Mouse (Mus musculus) limb, embryonic 13.5 days (tissue): Measurements from ENCODE around the gene Mapk1ip1l. TPM values are rescaled to one million over a fixed set of nuclear protein-coding genes. Genes with fewer than 3 reads are reported as not detected.
"Not testable (repeated sequence)": the region's sequence is repeated elsewhere in the genome, so short reads cannot be mapped to it uniquely, and the experiment has no call there.

Experiments used
- ATAC-seq: fragments of 200-750 bp; cut with Nextera tagmentation; 2 replicates; pipeline ENCODE4 v1.8.0; 2017; ENCODE audit warnings: low read depth, moderate number of reproducible peaks, moderate TSS enrichment; ENCODE audit not compliant: low FRiP score
- H3K27ac ChIP-seq: fragments of 300-500 bp; sonication (generic); 2 replicates; pipeline ENCODE4 v1.5.1; 2015; ENCODE audit warnings: inconsistent platforms, mild to moderate bottlenecking, moderate library complexity
- H3K27me3 ChIP-seq: fragments of 300-500 bp; sonication (generic); 2 replicates; pipeline ENCODE4 v1.6.1; 2015; ENCODE audit warnings: mild to moderate bottlenecking, inconsistent platforms
- H3K36me3 ChIP-seq: fragments of 300-500 bp; sonication (generic); 2 replicates; pipeline ENCODE4 v1.6.1; 2015; ENCODE audit warnings: inconsistent platforms, mild to moderate bottlenecking, moderate library complexity
- H3K4me1 ChIP-seq: fragments of 300-500 bp; sonication (generic); 2 replicates; pipeline ENCODE4 v1.6.1; 2015; ENCODE audit warnings: inconsistent platforms
- H3K4me2 ChIP-seq: fragments of 300-500 bp; sonication (generic); replicated peaks from 2 replicates; pipeline ENCODE4 v1.6.1; 2015; ENCODE audit warnings: inconsistent platforms, mild to moderate bottlenecking, moderate library complexity
- H3K4me3 ChIP-seq: fragments of 300-500 bp; sonication (generic); 2 replicates; pipeline ENCODE4 v1.5.1; 2015; ENCODE audit warnings: moderate library complexity, mild to moderate bottlenecking, inconsistent platforms
- H3K9ac ChIP-seq: fragments of 300-500 bp; sonication (generic); 2 replicates; pipeline ENCODE4 v1.6.1; 2015; ENCODE audit warnings: mild to moderate bottlenecking, inconsistent platforms
- H3K9me3 ChIP-seq: fragments of 300-500 bp; sonication (generic); 2 replicates; pipeline ENCODE4 v1.6.1; 2016; ENCODE audit warnings: inconsistent platforms
- WGBS: fragments of 180-500 bp; shearing (Covaris S2); methylation state at CpG from one replicate; pipeline ENCODE4 v1.1.7; 2015; 5-methylcytosine and 5-hydroxymethylcytosine counted together
- polyA plus RNA-seq: library from polyadenylated mRNA; unstranded; fragments of >200 nt; fragmentation: Nextera tagmentation; extraction: Ambion mirVana; gene quantifications from 2 replicates; pipeline ENCODE4 v1.2.1, GENCODE M21; 2015

Mapk1ip1l gene
- polyA plus RNA-seq, 1 experiment from 2014 or later, result 79.3 TPM

GRCm38 (mm10) chr14:47307669-47308068 lies 9.6 kb downstream of the Mapk1ip1l start:
- H3K9ac ChIP-seq, result no peak overlapping the region
- no peaks in the 10 kb centered on the region for H3K9me3 ChIP-seq
- peaks cover 6% of the 10 kb centered on the region for H3K4me1 ChIP-seq
- peaks cover 55% of the 10 kb centered on the region for H3K36me3 ChIP-seq
- H3K4me3 ChIP-seq, result no peak overlapping the region
- no peak overlapping the region for H3K4me2 ChIP-seq
- H3K27me3 ChIP-seq, result no peaks in the 10 kb centered on the region
- no peak for ATAC-seq
- 84% methylated on average over 3 of the region's 3 CpGs for WGBS
- no peak overlapping the region for H3K27ac ChIP-seq

GRCm38 (mm10) chr14:47309061-47309460 lies 11.0 kb downstream of the Mapk1ip1l start:
- Histone ChIP-seq H3K27me3 (no peaks in the 10 kb centered on the region), H3K9ac (no peak overlapping the region), H3K4me1 (no peaks in the 10 kb centered on the region), H3K4me3 (no peak overlapping the region), H3K36me3 (peaks cover 57% of the 10 kb centered on the region), H3K4me2 (no peak overlapping the region), H3K27ac (no peak overlapping the region), H3K9me3 (no peaks in the 10 kb centered on the region)
- WGBS, result 97% methylated on average over 1 of the region's 1 CpGs
- no peak for ATAC-seq

GRCm38 (mm10) chr14:47310342-47311181 lies 12.5 kb downstream of the Mapk1ip1l start:
- Histone ChIP-seq H3K9ac (no peak overlapping the region), H3K36me3 (peaks cover 64% of the 10 kb centered on the region), H3K9me3 (no peaks in the 10 kb centered on the region), H3K4me3 (no peak overlapping the region), H3K27me3 (no peaks in the 10 kb centered on the region), H3K4me2 (no peak overlapping the region), H3K4me1 (no peaks in the 10 kb centered on the region), H3K27ac (no peak overlapping the region)
- 95% methylated on average over 18 of the region's 18 CpGs for WGBS
- no peak for ATAC-seq

- Histone ChIP-seq H3K27me3 (no peaks in the 10 kb centered on the region), H3K4me2 (no peak overlapping the region), H3K4me3 (no peak overlapping the region), H3K27ac (no peak overlapping the region), H3K9me3 (no peaks in the 10 kb centered on the region), H3K36me3 (peaks cover 58% of the 10 kb centered on the region), H3K9ac (no peak overlapping the region), H3K4me1 (no peaks in the 10 kb centered on the region)
- 95% methylated on average over 5 of the region's 5 CpGs for WGBS
- ATAC-seq, result no peak
Observed at GRCm38 (mm10) chr14:47319362-47319761, 21.3 kb downstream of the Mapk1ip1l start.

- H3K4me3 ChIP-seq, H3K4me2 ChIP-seq, H3K27me3 ChIP-seq, H3K4me1 ChIP-seq, H3K27ac ChIP-seq, H3K9ac ChIP-seq, ATAC-seq, H3K9me3 ChIP-seq: not testable (repeated sequence)
- 96% methylated on average over 7 of the region's 8 CpGs for WGBS
- H3K36me3 ChIP-seq, result peaks cover 54% of the 10 kb centered on the region
Observed at GRCm38 (mm10) chr14:47321581-47321980, 23.5 kb downstream of the Mapk1ip1l start.

- no peak overlapping the region for H3K27ac ChIP-seq
- no peaks in the 10 kb centered on the region for H3K9me3 ChIP-seq
- no peak overlapping the region for H3K4me2 ChIP-seq
- no peak overlapping the region for H3K4me3 ChIP-seq
- H3K4me1 ChIP-seq, result peaks cover 1% of the 10 kb centered on the region; the same call in 1 of the 2 replicates
- H3K36me3 ChIP-seq, result peaks cover 27% of the 10 kb centered on the region
- WGBS, result 88% methylated on average over 9 of the region's 9 CpGs
- no peaks in the 10 kb centered on the region for H3K27me3 ChIP-seq
- no peak overlapping the region for H3K9ac ChIP-seq
- no peak for ATAC-seq
Observed at GRCm38 (mm10) chr14:47325965-47326761, 28.1 kb downstream of the Mapk1ip1l start.

GRCm38 (mm10) chr14:47327347-47327746 lies 29.3 kb downstream of the Mapk1ip1l start:
- no peak overlapping the region for H3K27ac ChIP-seq
- H3K9ac ChIP-seq, result no peak overlapping the region
- H3K4me2 ChIP-seq, result no peak overlapping the region
- no peaks in the 10 kb centered on the region for H3K9me3 ChIP-seq
- WGBS, result 89% methylated on average over 5 of the region's 5 CpGs
- H3K4me1 ChIP-seq, result peaks cover 13% of the 10 kb centered on the region
- H3K4me3 ChIP-seq, result no peak overlapping the region
- H3K27me3 ChIP-seq, result no peaks in the 10 kb centered on the region
- ATAC-seq, result no peak
- peaks cover 23% of the 10 kb centered on the region for H3K36me3 ChIP-seq

- H3K9me3 ChIP-seq, result no peaks in the 10 kb centered on the region
- WGBS, result 15% methylated on average over 5 of the region's 5 CpGs
- peak overlapping the region; percentile 28; the same call in 1 of the 2 replicates for H3K4me2 ChIP-seq
- no peaks in the 10 kb centered on the region for H3K36me3 ChIP-seq
- H3K4me3 ChIP-seq, result no peak overlapping the region
- no peak overlapping the region; the same call in 1 of the 2 replicates for H3K27ac ChIP-seq
- peaks cover 14% of the 10 kb centered on the region for H3K4me1 ChIP-seq
- ATAC-seq, result peak; percentile 59; the same call in 1 of the 2 replicates
- H3K27me3 ChIP-seq, result no peaks in the 10 kb centered on the region
- 0 out of 2 replicates have a peak overlapping the region, but pooled peaks have one; percentile 31 for H3K9ac ChIP-seq
Observed at GRCm38 (mm10) chr14:47331920-47332319, 33.9 kb downstream of the Mapk1ip1l start.

GRCm38 (mm10) chr14:47334819-47335218 lies 36.8 kb downstream of the Mapk1ip1l start:
- H3K4me3 ChIP-seq, result no peak overlapping the region
- H3K4me2 ChIP-seq, result no peak overlapping the region
- 75% methylated on average over 4 of the region's 4 CpGs for WGBS
- peaks cover 14% of the 10 kb centered on the region for H3K4me1 ChIP-seq
- H3K36me3 ChIP-seq, result no peaks in the 10 kb centered on the region
- no peak for ATAC-seq
- H3K9ac ChIP-seq, result no peak overlapping the region
- H3K9me3 ChIP-seq, result no peaks in the 10 kb centered on the region
- no peaks in the 10 kb centered on the region for H3K27me3 ChIP-seq
- no peak overlapping the region for H3K27ac ChIP-seq

GRCm38 (mm10) chr14:47335300-47335699 lies 37.2 kb downstream of the Mapk1ip1l start:
- Histone ChIP-seq H3K27ac (no peak overlapping the region; the same call in 1 of the 2 replicates), H3K4me1 (peaks cover 14% of the 10 kb centered on the region), H3K9me3 (no peaks in the 10 kb centered on the region), H3K4me3 (no peak overlapping the region), H3K36me3 (no peaks in the 10 kb centered on the region), H3K9ac (no peak overlapping the region), H3K4me2 (no peak overlapping the region), H3K27me3 (no peaks in the 10 kb centered on the region)
- ATAC-seq, result no peak
- WGBS, result 38% methylated on average over 3 of the region's 3 CpGs

- 85% methylated on average over 10 of the region's 10 CpGs for WGBS
Observed at GRCm38 (mm10) chr14:47340231-47340925, 42.3 kb downstream of the Mapk1ip1l start.

More at GRCm38 (mm10) chr14:47340231-47340925, 42.3 kb downstream of the Mapk1ip1l start:
- H3K9me3 ChIP-seq, result no peaks in the 10 kb centered on the region
- H3K27ac ChIP-seq, result no peak overlapping the region
- no peaks in the 10 kb centered on the region for H3K27me3 ChIP-seq
- no peak overlapping the region for H3K4me3 ChIP-seq
- H3K9ac ChIP-seq, result no peak overlapping the region
- H3K4me2 ChIP-seq, result no peak overlapping the region
- H3K36me3 ChIP-seq, result no peaks in the 10 kb centered on the region
- no peak for ATAC-seq
- peaks cover 5% of the 10 kb centered on the region; the same call in 1 of the 2 replicates for H3K4me1 ChIP-seq
